Mouse (Mus musculus): ENCODE measurements at regions not wholly inside any gene's neighbourhood (a gene's known extent, or its start where the extent isn't known, plus 50 kb on each side); places are given as distances from the start of the nearest gene placed in this dataset.

DNA sequence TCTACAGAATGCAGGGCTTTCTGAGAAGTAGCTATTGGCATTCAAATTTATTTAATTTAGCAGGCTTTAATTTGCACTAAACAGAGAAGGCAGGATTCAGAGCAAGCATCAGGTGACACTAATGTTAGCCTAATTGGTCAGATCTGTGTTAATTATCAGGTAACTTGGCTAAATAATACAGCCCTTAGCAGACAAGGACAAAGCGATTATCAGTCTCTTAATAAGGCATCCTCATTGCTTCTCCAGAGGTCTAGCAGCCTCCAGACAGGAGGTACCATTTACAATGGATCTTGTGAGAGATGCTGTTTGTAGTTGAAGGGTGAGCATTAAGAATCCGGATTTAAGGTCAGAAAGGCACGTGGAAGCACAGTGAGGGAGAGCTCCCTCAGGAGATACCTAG lies 253.7 kb upstream of the Fam92a start:
- no peaks in the 10 kb centered on the region for H3K27me3 ChIP-seq (ENCODE audit: control insufficient read depth, insufficient read depth, low read length)
- no peak overlapping the region for H3K27ac ChIP-seq (ENCODE audit: low read length)
- H3K4me2 ChIP-seq (replicated peaks; ENCODE audit: low read depth, low read length): no peak overlapping the region
- H3K9me3 ChIP-seq (ENCODE audit: control insufficient read depth, low read depth, low read length): no peaks in the 10 kb centered on the region
- WGBS: 58% methylated on average over 3 of the region's 3 CpGs
- H3K4me3 ChIP-seq (ENCODE audit: low read depth, low read length): no peak overlapping the region
- H3K9ac ChIP-seq (replicated peaks; ENCODE audit: low read depth, low read length): no peak overlapping the region
- no peaks in the 10 kb centered on the region for H3K36me3 ChIP-seq (ENCODE audit: control insufficient read depth, insufficient read depth, low read length)
- no peak for ATAC-seq (ENCODE audit: insufficient number of reproducible peaks, insufficient read depth, low FRiP score, low read depth)
- H3K4me1 ChIP-seq (ENCODE audit: control insufficient read depth, insufficient read depth, low read length): no peaks in the 10 kb centered on the region; the same call in 1 of the 2 replicates

DNA sequence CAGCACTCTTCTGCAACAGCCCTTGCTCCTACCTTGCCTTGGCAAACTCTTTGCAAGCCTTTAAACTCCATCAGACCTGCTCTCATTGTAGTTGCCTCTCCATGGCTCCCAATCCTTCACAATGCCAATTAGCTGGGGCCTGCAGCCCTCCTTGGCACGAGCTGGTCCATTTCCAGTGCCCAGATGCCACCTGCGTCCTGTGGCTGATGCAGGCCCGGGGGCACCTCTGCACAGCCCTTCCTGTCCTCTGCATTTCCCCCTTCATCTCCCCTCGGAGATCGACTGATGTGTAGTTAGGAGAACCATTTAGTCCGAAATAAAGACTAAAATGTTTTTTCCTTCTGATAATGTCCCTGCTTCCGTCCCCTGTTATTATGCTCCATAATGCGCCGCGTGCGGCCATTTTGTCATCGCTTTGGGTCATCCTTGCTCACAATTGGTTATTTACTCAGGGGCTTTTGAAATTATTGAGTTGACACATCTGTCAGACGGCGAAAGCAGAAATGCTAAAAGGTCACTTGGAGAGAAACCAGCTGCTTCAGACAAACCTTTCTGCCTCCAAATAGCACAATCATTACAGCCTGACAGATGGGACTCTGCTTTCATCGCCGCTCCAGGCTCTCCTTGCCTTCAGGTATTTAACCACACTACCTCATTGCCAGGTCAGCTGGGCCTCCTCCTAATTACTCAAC lies 250.0 kb upstream of the Fam92a start:
- 54% methylated on average over 16 of the region's 16 CpGs for WGBS
- Histone ChIP-seq H3K36me3 (ENCODE audit: control insufficient read depth, insufficient read depth, low read length) (no peaks in the 10 kb centered on the region), H3K27me3 (ENCODE audit: control insufficient read depth, insufficient read depth, low read length) (no peaks in the 10 kb centered on the region), H3K4me1 (ENCODE audit: control insufficient read depth, insufficient read depth, low read length) (peaks cover 6% of the 10 kb centered on the region; the same call in 1 of the 2 replicates), H3K4me2 (replicated peaks; ENCODE audit: low read depth, low read length) (no peak overlapping the region), H3K27ac (ENCODE audit: low read length) (no peak overlapping the region), H3K9me3 (ENCODE audit: control insufficient read depth, low read depth, low read length) (no peaks in the 10 kb centered on the region), H3K9ac (replicated peaks; ENCODE audit: low read depth, low read length) (no peak overlapping the region), H3K4me3 (ENCODE audit: low read depth, low read length) (no peak overlapping the region)
- no peak for ATAC-seq (ENCODE audit: insufficient number of reproducible peaks, insufficient read depth, low FRiP score, low read depth)

DNA sequence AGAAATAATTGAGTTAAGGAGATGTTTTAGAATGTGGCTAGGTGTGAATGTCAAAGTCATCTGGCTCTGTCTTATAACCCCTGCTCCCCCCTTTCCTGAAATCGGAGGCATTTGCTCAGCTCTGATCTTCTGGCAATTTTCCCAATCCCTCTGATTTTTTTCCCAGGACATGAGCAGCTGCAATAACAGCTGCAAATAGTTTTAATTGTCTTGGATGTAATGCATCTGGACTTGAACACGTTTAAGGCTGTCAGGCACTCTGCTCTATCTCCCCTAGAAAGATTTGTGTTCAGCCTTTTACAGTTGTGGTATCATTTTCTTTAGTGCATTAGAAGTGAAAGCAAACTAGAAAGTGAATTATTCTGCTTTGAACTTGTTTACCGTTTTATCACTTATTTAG lies 246.3 kb upstream of the Fam92a start:
- no peak overlapping the region for H3K4me2 ChIP-seq (replicated peaks; ENCODE audit: low read depth, low read length)
- peaks cover 6% of the 10 kb centered on the region; the same call in 1 of the 2 replicates for H3K4me1 ChIP-seq (ENCODE audit: control insufficient read depth, insufficient read depth, low read length)
- WGBS: 32% methylated on average over 3 of the region's 3 CpGs
- H3K27me3 ChIP-seq (ENCODE audit: control insufficient read depth, insufficient read depth, low read length): no peaks in the 10 kb centered on the region
- H3K9ac ChIP-seq (replicated peaks; ENCODE audit: low read depth, low read length): no peak overlapping the region
- no peak for ATAC-seq (ENCODE audit: insufficient number of reproducible peaks, insufficient read depth, low FRiP score, low read depth)
- H3K36me3 ChIP-seq (ENCODE audit: control insufficient read depth, insufficient read depth, low read length): no peaks in the 10 kb centered on the region
- H3K27ac ChIP-seq (ENCODE audit: low read length): no peak overlapping the region
- H3K9me3 ChIP-seq (ENCODE audit: control insufficient read depth, low read depth, low read length): no peaks in the 10 kb centered on the region
- no peak overlapping the region for H3K4me3 ChIP-seq (ENCODE audit: low read depth, low read length)

DNA sequence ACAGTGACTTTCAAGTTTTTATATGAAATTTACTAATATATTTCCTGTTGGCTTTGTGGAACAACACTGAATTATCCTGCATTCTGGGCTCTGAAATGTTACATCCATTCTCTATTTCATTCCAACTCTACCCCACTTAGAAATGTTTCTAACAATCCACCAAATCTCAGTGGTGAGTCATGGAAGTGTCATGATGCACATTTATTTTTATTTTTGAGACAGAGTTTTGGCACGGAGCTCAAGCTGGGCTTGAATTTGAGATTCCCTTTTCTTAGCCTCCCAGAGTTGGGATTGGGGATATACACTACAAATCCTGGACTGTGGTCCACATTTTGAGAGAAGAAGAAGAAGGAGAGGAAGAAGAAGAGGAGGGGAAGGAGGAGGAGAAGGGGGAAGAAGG lies 223.5 kb upstream of the Fam92a start:
- Histone ChIP-seq H3K27me3 (ENCODE audit: control insufficient read depth, insufficient read depth, low read length) (no peaks in the 10 kb centered on the region), H3K9me3 (ENCODE audit: control insufficient read depth, low read depth, low read length) (no peaks in the 10 kb centered on the region), H3K9ac (replicated peaks; ENCODE audit: low read depth, low read length) (no peak overlapping the region), H3K4me3 (ENCODE audit: low read depth, low read length) (no peak overlapping the region), H3K27ac (ENCODE audit: low read length) (no peak overlapping the region), H3K36me3 (ENCODE audit: control insufficient read depth, insufficient read depth, low read length) (no peaks in the 10 kb centered on the region), H3K4me2 (replicated peaks; ENCODE audit: low read depth, low read length) (no peak overlapping the region), H3K4me1 (ENCODE audit: control insufficient read depth, insufficient read depth, low read length) (no peaks in the 10 kb centered on the region)
- 74% methylated on average over 1 of the region's 1 CpGs for WGBS
- no peak for ATAC-seq (ENCODE audit: insufficient number of reproducible peaks, insufficient read depth, low FRiP score, low read depth)

DNA sequence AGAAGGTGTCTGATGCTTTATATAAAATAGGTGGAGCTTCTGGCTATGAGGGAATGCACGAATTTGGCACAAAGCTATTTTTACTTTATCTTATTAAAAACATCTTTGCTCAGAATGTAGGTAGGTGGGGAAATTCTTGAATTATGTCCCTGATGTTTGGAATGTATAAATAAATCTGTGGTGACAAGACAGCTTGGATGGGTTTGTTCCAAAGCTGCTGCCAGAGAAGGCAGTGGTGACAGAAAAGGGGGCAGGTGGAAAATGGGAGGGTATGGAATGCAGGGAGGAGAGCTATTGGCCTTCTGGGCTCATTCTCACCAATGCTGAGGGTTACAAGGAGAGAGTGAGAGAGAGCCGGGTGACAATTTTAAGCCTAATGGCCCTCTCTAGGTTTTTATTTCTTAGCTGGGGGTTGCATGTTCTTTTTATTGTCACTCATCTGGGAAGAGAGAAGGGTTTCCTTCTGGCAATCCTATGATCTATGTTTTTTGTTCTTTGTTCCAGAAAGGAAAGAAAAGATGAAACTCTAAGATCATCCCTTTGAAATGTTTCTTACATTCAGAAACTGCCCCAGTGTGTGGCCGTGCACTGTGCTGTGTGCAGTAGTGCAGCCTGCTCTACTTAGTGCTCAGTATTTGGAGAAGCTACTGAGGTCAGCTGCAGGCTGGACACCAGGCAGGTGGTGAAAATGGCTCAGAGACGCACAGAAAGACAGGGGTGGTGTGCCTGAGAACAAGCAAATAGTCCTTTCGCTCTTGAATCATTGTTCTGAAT lies 205.2 kb upstream of the Fam92a start:
- Histone ChIP-seq H3K36me3 (ENCODE audit: control insufficient read depth, insufficient read depth, low read length) (no peaks in the 10 kb centered on the region), H3K9me3 (ENCODE audit: control insufficient read depth, low read depth, low read length) (no peaks in the 10 kb centered on the region), H3K4me3 (ENCODE audit: low read depth, low read length) (no peak overlapping the region), H3K4me2 (replicated peaks; ENCODE audit: low read depth, low read length) (no peak overlapping the region), H3K4me1 (ENCODE audit: control insufficient read depth, insufficient read depth, low read length) (no peaks in the 10 kb centered on the region), H3K27me3 (ENCODE audit: control insufficient read depth, insufficient read depth, low read length) (no peaks in the 10 kb centered on the region), H3K27ac (ENCODE audit: low read length) (no peak overlapping the region), H3K9ac (replicated peaks; ENCODE audit: low read depth, low read length) (no peak overlapping the region)
- WGBS: 84% methylated on average over 5 of the region's 5 CpGs
- ATAC-seq (ENCODE audit: insufficient number of reproducible peaks, insufficient read depth, low FRiP score, low read depth): no peak

DNA sequence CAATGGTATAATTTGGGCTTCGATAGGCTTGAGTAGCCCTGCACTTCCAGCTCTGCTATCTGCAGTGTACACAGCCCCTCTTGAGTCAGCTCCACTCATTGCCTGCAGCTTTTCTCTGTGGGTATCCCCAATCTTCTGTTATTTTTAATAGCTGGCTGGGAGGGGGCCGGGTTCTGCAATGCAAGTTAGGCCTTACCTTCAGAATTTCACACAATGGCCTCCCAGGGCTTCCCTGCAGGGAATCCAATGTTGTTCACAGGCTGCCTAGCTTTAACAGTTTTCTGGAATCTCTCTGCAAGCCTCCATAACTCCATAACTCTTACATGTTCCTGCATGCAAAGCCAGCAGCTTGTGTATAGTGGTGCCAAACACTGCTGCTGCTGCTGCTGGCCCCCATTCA lies 197.7 kb upstream of the Fam92a start:
- Histone ChIP-seq H3K27me3 (ENCODE audit: control insufficient read depth, insufficient read depth, low read length) (no peaks in the 10 kb centered on the region), H3K27ac (ENCODE audit: low read length) (no peak overlapping the region), H3K4me1 (ENCODE audit: control insufficient read depth, insufficient read depth, low read length) (no peaks in the 10 kb centered on the region), H3K4me2 (replicated peaks; ENCODE audit: low read depth, low read length) (no peak overlapping the region), H3K4me3 (ENCODE audit: low read depth, low read length) (no peak overlapping the region), H3K9me3 (ENCODE audit: control insufficient read depth, low read depth, low read length) (no peaks in the 10 kb centered on the region), H3K36me3 (ENCODE audit: control insufficient read depth, insufficient read depth, low read length) (no peaks in the 10 kb centered on the region), H3K9ac (replicated peaks; ENCODE audit: low read depth, low read length) (no peak overlapping the region)
- ATAC-seq (ENCODE audit: insufficient number of reproducible peaks, insufficient read depth, low FRiP score, low read depth): no peak
- 82% methylated on average over 2 of the region's 2 CpGs for WGBS

DNA sequence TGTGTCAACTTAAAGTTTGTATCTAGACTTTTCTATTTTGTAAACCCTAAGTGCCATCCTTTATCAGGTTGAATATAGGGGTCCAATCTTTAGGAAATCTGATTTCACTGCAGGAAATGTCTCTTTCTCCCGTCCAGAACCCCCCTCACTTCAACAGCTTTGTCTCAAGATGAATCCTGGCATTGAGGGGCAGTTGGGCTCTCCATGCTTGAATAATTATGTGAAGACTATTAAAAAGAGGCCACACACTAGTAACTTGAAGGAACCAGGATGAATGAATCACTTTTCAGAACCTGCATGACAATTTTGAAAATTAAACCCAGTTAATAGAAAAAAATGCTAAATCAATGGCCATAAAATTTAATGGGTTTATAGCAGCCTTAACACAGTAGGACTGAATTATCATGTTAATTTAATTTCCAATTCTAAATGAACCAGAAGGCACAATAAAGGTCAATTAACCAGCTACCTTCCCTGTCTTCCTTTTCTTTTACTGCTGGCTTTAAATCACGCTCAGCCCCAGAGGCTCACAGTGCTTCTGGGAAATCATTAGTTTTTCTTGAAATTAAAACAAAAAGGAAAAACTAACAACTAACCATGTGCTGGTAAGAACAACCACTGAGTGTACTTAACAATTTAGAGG lies 185.3 kb upstream of the Fam92a start:
- no peaks in the 10 kb centered on the region for H3K4me1 ChIP-seq (ENCODE audit: control insufficient read depth, insufficient read depth, low read length)
- H3K27me3 ChIP-seq (ENCODE audit: control insufficient read depth, insufficient read depth, low read length): no peaks in the 10 kb centered on the region
- no peak overlapping the region for H3K27ac ChIP-seq (ENCODE audit: low read length)
- no peak for ATAC-seq (ENCODE audit: insufficient number of reproducible peaks, insufficient read depth, low FRiP score, low read depth)
- 78% methylated on average over 2 of the region's 2 CpGs for WGBS
- no peak overlapping the region for H3K4me3 ChIP-seq (ENCODE audit: low read depth, low read length)
- no peaks in the 10 kb centered on the region for H3K9me3 ChIP-seq (ENCODE audit: control insufficient read depth, low read depth, low read length)
- no peak overlapping the region for H3K4me2 ChIP-seq (replicated peaks; ENCODE audit: low read depth, low read length)
- no peaks in the 10 kb centered on the region for H3K36me3 ChIP-seq (ENCODE audit: control insufficient read depth, insufficient read depth, low read length)
- H3K9ac ChIP-seq (replicated peaks; ENCODE audit: low read depth, low read length): no peak overlapping the region

DNA sequence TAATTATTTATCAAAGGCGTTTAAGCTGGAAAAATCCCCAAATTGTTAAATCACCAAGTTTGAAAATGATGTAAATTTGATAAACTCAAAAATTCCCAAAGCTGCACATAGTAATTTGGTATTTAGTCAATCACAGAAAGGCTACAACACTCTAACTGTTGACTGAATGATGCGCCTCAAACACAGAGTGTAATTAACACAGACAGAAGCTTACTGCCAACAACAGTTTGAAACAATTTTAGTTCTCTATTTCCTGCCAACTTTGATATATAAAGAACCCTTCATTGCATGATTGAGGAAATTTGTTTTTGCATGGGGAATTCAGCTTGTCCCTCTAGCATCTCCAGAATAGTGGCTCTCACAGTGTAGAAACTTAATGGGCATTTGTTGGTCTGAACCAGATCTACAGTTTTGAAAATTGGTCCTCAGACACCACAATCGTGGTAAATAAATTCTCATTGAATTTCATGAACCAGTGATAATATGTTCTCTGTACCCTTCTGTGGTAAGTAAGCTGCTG lies 181.6 kb upstream of the Fam92a start:
- H3K9me3 ChIP-seq (ENCODE audit: control insufficient read depth, low read depth, low read length): no peaks in the 10 kb centered on the region
- no peak overlapping the region for H3K4me3 ChIP-seq (ENCODE audit: low read depth, low read length)
- 74% methylated on average over 3 of the region's 3 CpGs for WGBS
- H3K4me1 ChIP-seq (ENCODE audit: control insufficient read depth, insufficient read depth, low read length): no peaks in the 10 kb centered on the region
- no peak overlapping the region for H3K9ac ChIP-seq (replicated peaks; ENCODE audit: low read depth, low read length)
- no peaks in the 10 kb centered on the region for H3K27me3 ChIP-seq (ENCODE audit: control insufficient read depth, insufficient read depth, low read length)
- no peak overlapping the region for H3K4me2 ChIP-seq (replicated peaks; ENCODE audit: low read depth, low read length)
- no peaks in the 10 kb centered on the region for H3K36me3 ChIP-seq (ENCODE audit: control insufficient read depth, insufficient read depth, low read length)
- no peak for ATAC-seq (ENCODE audit: insufficient number of reproducible peaks, insufficient read depth, low FRiP score, low read depth)
- H3K27ac ChIP-seq (ENCODE audit: low read length): no peak overlapping the region
